Mouse (Mus musculus) gastrocnemius, adult 18-20 months (tissue): Measurements from ENCODE around the gene Mcat. TPM values are rescaled to one million over a fixed set of nuclear protein-coding genes. Genes with fewer than 3 reads are reported as not detected.

Experiments
- DNase-seq: peaks from one replicate; pipeline ENCODE4 v3.0.0; 2021; ENCODE audit warnings: low spot score
- total RNA-seq, 2 experiments: library from RNA; stranded (reverse); gene quantifications; 2 replicates each; pipeline ENCODE4 v1.2.3; 2021

The Mcat gene
- total RNA-seq, 2 experiments from 2014 or later, result 20.4 to 22.1 TPM

DNA sequence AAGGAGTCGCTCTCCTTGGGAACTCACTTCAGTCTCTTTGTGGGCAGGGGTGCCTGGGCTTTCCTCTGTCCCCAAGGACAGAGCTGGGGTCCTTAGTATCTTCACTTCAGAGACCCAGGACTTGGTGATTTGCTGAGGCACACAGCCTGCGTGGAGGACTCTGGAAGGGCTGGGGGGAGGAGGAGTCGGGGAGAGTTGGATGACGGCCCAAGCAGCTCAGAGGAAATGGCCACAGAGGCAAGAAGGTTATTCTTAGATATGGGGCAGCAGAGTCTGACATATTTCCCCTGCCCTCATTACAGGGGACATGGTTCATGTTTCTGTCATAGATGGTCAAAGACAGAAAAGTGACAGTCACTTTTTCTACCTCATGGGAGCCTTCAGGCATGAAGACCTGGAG is 23.7 kb downstream of the Mcat start:
- peak; percentile 82 for DNase-seq

DNA sequence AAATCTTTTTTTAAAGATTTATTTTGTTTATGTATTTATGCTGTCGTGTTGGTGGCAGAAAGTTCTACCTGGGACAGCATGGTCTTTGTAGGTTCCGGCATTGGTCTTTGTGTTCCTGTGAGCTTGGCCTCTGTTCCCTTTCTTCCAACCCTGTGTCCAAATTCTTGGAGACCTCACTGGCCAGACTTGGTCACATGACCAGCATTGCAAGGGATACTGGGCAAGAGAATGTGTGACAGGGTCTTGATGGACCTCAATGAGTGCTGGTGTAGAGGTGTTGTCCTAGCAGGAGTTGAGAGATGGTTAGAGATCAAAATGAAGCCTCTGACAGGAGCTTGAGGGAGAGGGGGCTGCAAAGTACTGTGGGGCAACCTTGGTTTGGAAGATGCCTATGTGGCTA is 24.7 kb downstream of the Mcat start:
- DNase-seq, result no peak

DNA sequence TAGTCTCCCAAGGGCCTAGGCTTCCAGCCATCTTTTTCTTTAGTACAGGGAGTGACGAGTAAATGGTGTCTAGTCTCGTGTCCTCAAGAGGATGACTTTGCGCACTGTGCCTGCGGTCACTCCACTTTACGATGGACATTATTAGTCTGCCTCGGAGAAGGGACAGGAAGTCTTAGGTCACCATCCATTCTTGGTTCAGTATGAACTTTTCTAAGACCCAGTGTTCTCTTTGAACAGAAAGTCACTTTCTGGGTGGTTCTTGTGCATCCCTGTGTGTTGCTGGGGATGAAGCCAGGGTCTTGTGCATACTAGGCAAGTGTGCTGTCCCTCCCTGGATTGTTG is 27.7 kb downstream of the Mcat start:
- no peak for DNase-seq

DNA sequence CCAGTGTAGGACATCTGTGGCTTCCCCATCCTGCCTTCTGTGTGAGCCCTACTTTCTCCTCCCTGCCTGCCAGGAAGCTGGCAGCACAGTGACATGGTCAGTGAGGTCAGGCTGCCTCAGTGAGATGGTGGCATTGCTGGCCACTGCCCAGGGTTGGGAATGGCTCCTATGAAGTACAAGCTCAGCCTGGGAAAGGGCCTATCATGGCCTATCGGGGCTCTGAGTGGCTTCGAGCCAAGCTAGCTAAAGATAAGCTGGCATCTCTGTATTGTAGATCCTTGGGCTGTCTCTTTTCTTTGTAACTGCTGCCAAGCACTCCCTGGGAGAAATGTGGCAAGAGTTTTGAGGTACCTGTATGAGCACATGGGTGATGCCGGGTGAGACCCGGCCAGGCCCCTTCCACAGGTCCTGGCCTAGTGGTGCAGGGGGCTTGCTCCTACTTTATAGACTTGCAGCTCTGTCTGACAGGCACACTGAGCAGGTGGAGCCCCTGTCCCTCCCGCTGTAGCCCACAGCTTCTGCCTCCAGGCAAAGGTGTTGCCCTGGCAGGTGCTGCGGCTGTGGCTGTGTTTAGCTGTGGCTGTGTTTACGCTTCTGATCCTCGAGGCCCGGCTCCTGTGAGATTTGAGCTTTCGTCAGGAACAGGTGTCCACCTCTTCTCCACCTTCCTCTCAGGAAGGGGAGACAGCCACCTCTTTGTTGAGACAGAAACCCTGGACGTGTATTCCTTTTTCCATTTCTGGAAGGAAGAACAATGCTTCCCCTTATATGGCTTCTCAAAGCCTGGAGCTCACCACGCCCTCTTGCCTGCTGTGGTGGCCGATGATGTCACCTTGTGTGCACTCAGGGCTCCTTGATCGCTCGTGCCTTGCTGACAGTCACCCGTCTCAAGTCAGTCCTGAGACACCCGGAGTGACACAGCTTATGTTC is 28.4 kb downstream of the Mcat start:
- no peak for DNase-seq

DNA sequence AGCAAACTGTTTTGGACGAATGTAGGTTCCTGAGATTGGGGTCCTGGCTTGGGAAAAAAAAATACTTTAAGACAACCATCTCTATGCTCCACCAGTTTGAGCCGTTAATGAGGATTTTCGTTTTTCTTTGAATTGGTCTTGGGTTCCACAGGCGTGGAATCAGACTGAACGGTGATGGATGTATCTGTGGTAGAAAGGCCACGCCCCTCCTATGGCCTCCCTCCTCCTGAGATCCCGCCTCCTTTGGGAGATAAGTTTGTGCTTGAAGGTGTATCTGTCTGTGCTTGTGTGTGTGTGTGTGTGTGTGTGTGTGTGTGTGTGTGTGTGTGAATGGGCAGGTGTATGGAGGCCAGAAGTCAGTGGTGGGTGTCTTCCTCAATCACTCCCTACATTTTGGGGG is 31.0 kb downstream of the Mcat start:
- no peak for DNase-seq

DNA sequence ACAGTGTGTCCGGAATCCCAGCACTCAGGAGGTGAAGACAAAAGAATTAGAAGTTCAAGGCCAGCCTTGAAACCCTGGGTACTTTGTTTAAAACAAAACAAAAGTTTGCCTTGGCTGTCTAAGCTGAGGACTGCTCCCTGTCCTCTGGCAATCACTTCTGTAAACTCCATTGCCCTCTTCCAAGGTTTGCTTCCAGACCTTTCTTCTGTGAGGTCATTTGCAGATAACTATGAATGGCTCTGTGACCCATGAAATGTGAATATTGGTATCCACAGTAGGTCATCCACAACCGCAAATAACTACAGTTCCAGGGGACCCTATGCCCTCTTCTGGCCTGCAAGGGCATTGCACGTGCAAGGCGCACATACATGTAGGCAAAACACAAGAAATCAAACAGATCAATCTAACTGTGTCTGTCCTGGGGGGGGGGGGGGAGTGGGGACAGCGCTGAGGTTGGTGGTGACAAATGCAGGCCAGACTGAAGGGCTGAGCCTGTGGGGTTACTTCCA is 31.6 kb downstream of the Mcat start:
- DNase-seq, result no peak

DNA sequence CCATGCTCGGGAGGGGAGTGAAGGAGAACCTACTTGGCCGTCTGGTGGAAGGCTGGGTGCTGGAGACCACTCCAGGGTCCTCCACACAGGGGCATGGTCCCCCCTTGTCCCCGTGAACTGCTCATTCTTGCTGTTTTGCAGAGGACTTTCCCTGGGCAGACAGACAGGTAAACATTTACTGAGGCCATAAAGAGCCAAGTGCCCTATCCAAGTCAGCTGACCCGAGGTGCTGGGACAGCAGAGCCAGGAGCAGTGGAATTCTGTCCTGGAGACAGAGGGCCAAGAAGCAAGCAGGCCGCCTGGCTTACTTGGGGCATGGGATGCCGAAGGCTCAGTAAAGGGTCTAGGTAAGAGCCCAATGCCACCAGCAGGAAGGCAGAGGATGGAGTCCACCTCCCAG is 32.9 kb downstream of the Mcat start:
- DNase-seq, result peak; percentile 20

DNA sequence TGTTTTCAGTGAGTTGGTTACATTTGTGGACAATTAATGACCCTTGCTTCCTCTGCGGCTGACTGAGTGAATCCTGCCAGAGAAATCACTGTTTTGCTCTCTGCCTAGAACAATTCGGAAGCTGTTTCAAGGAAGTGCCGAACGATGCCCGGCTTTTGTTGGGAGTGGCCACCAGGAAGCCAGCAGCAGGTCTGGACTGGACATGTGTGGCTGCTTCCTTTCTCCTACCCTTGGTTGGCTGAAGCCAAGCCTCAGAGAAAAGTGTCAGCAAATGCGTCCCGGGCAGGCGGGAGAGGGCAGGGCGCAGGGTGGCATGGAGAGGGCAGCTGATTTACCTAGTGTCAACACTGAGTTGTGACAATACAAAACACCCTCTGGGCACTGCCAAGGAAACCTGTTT is 33.4 kb downstream of the Mcat start:
- peak; percentile 32 for DNase-seq

DNA sequence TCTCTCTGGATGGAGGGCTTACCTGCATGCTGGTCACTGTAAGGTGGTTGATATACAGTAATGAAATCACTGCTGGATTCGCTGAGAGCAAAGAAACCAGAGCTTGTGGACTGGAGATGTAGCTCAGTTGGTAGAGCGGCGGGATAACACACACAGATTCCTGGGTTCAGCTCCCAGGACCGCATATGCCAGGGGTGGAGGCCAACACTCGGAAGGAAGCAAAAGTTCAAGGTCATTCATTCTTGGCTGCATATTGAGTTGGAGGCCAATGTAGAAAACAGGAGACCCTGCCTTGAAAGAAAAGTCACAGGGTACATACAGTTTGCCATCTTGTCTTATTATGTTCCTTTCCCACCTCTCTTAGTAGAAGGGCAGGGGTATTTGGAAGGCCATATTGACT is 33.8 kb downstream of the Mcat start:
- DNase-seq, result no peak

DNA sequence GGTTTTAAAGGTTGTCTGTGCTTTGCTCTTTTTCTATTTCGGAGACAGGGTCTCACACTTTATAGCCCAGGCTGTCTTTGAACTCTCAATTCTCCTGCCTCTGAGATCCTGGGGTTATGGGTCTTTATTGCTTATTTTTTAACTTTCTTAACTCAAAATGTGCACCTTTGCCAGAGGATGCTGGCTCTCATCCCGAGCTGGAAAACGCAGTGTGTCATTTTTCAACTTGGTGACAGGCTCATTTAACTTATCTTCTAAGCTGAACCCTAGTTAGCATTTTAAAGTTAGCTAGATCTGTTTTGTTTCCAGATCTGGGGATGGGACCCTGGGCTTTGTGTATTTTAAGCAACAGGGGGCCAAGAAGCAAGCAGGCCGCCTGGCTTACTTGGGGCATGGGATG is 34.7 kb downstream of the Mcat start:
- no peak for DNase-seq

DNA sequence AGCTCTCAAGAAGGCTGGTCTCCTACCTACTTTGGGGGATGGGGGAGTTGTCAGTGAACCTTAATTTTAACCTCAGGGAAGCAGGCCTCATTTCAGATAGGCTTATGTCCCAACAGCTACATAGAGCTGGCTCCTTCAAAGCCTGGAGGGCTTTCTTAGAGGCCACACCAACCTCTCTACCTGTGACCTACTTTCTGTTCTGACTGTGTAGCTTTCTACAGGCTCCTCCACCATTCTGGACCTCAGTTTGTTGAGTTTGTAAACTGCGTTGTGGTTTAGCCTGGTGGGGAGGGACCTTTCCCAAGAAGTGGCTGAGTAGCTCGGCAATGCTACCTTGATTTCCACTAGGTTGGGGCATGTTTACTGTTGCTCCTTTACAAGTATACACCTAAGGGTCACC is 35.8 kb downstream of the Mcat start:
- no peak for DNase-seq

DNA sequence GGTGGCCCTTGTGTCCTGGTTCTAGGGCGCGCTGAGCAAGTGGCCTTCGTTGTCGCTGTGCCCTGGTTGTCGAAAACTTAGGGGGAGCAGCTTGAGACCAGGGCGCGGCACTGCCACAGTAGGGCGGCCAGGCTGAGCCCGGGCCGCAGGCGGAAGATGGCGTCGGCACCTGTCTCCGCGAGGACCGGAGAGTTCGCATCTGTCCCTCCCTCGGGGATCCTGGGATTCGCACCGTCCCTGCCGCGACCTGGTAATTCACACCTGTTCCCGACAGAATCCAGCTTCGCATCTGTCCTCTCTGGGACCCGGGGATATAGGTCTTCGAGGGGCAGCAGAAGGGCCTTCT is 36.5 kb downstream of the Mcat start:
- no peak for DNase-seq

DNA sequence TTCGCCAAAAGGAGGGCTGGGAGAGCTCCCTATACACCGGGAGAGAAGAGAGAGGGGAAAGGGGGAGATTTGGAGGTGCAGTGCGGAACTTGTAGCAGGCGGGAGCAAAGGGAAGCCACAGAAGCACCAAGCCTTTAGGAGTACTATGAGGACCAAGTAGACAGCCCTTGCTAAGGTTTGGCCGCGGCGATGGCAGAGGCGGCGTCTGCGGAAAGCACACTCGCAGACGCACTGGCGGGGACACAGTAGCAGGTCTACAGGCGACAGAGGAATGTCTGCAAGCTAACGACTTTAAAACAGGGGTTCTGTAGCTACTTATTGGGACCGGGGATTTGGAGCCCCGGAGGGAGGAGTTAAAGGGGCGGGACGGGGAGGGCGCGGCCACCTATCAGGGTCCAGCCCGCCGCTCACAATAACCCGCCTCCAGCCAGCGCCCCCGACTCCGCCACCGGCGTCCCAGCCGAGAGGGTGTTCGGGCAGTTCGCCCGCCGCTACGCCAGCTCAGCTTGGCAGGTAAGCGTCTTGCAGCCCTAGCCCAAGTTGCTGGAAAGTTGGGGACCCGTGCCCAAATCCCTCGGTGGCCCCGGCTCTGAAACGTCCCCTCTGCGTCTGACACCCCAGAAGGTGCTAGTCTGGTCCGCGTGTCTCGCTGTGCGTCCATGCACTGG is 37.0 kb downstream of the Mcat start, which contains the start of gene Bik:
TSS of gene Bik (plus strand) at position 439 of the 668 bp plus-strand sequence.
- DNase-seq, result peak; percentile 55

DNA sequence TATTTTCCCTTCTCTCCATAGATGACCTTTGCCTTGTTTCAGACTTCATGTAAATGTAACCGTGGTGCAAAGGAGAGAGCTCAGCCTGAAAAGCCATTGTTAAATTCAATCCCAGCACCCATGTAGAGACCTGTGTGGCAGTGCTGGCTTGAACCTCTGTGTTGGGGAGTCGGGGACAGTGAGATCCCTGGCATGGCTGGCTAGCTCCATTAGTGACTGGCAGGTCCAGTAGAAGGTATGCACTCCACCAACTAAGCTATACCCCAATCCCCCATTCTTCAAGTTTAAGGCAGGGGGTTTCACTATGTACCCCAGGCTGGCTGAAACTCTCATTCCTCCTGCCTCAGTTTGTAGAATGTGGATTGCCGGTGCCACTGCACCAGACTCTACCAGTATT is 39.3 kb downstream of the Mcat start:
- no peak for DNase-seq

DNA sequence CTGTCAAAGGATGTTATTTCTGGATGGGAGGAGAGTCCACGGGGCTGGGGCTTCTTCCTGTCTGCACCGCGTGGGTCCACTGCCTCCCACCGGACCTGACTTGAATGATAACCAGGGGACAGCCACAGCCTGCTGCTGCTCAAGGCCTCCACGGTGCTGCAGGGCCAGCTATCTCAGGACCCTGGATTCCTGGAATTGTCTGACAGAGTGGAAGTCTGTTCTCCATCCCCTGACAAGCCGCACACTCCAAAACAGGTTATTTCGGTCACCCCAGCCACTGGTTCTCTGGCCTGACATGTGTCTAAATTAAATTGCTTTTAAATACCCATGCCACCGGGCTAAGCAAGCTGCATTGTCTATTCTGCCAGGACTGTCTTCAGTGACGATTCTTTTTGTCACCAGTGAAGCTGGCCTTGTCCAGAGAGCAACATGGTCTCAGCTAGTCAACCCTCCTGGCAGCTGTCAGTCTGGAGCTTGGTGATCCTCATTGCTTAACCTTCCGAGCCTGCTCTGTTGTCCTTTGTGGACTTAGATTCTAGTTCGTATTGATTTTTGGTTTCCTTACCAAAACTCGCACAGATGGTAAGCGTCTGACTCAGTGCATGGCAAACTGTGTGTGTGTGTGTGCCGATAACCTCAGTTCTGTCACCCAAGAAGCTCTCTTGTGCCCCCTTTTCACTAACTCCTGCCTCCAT is 39.8 kb downstream of the Mcat start:
- no peak for DNase-seq

DNA sequence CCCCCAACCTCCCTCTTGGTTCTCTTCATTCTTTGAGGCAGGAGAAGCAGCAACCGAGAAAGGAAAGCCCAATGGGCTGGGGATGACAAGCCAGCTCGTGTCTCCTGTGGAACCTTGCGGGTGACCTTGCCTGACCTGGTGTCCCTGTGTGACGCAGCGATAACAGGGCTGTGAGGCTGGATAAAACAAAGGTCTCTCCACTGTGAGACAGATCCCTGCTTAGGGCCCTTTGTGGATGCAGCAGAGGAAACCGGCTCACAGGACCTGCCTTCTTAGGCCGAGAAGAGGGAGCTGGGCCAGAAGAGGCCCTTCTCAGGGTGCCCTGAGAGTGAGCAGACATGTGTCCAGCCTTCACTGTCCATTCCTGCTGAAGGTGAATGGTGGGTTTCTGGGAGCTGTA is 40.4 kb downstream of the Mcat start:
- no peak for DNase-seq

DNA sequence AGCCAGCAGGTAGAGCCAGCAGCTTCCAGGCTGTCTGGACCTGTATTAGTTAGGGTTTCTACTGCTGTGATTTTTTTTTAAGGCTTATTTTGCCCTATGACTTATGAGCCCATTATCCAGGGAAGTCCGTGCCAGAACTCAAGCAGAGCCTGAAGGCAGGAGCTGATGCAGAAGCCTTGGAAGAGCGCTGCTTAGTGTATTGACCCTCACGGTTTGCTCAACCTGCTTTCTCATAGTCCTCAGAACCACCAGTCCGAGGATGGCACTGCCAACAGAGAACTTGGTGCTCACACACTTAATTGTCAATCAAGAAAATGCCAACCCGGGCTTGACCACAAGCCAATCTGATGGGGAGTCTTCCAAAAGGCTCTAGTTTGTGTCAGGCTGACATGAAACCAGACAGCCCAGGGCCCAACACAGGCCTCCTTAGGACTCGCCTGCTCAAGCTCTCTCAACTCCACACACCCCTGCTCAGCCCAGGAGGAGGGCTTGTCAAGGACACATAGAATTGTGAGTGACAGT is 42.7 kb downstream of the Mcat start:
- no peak for DNase-seq

DNA sequence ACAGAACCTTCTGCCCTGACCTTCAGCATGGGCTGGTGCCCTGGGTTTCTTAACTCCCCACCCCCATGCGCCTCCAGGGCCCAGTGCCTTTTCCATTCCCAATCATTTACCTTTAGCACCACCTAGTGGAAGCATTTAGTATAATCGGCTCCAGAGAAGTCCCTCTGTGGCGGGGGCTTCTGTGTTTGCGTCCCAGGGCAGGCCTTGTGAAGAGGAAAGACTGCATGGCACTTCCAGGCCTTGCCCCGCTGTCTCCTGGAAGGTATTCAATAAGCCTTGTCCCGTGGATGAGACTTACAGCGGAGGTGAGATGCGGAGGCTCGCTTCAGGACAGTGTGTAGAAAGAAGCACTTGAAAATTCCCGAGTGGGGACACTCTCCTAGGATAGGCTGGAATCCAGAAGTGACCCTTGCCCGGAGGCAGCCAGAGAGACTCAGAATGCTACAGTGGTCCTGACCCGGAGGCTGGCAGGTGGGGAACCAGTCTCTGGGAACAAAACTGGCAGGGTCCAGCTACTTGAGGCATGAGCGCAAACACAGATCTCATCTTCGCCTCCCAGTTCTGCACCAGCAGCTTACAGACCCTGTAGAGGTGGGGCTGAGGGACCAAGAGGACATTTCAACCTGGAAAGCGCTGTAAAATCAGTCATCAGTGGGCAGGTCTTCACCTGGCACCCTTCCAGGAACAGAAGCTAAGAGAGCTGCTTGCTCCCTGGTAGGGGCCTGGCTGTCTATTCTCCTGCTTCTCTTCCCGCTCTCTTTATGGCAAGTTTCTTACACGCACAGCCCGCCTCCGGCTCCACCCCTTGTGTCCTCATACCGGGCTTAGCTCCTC is 45.2 kb downstream of the Mcat start:
- peak; percentile 76 for DNase-seq

DNA sequence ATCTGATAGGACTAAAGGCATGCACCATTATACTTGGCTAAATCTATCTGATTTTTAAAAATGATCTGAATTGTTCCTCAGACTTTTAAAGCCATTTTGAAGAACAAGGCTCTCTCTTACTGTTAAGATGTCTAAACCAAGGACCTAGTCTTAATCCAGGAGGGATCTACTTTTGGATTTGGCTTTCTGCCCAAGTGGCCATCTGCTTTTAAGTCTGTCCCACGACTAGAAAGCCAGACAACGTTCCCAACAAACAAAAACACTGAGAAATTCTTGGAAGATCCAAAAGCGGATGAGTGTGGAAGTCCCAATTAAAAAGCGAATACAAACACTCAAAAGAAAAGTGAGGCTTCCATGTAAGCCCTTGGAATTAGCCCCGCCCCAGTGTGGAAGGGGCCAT is 48.6 kb downstream of the Mcat start:
- no peak for DNase-seq

DNA sequence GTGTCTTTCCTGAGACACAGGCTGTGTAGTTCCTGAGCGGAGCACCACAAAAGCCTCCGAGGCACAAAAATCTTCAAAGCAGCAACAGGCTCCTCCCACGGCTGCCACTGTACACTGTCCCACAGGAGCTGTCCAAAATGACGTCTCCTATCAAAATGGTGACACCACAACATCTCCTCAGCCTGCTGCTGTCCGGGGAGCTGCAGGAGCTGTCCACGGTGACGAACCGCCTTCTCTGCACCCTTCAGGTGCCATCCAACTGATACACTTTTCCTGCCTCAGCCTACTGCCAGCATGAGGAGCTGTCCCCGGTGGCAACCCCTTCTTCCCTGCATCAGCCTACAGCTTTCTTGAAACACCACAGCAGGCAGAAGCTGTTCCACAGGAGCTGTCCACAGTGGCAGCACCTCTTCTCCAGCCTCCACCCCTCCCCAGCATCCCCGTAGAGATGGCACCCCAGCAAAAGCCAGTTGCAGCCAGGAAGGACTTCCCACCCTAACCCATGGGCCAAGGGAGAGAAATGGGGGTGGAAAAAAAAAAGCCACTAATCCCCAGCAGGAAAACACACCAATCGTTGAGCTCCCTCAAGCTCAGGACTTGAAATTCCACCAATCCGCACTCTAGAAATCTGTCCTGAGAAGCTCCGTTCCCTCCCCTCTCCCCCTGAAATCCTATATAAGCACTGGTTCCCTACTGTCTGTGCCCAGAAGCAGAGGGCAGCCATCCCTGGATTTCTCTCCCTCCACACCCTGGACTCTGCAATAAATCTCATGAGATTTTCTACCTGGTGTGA is 50.9 kb downstream of the Mcat start:
- DNase-seq, result no peak
